Mouse (Mus musculus) kidney, adult 2 months (tissue): ENCODE data around the gene Mapkapk5. TPM values are rescaled to one million over a fixed set of nuclear protein-coding genes. Genes with fewer than 3 reads are reported as not detected.

ENCODE experiments used
- DNase-seq: peaks from one replicate; pipeline ENCODE4 v3.0.0; 2021
- H3K27ac ChIP-seq: fragments of 200-500 bp; 2 replicates; pipeline ENCODE4 v1.5.1; 2012; ENCODE audit warnings: low read depth, low read length, control low read depth, inconsistent platforms; ENCODE audit not compliant: insufficient read depth
- H3K27me3 ChIP-seq: fragments of 200-500 bp; replicated peaks from 2 replicates; pipeline ENCODE4 v1.6.1; 2012; ENCODE audit warnings: mild to moderate bottlenecking, moderate library complexity, low read length, inconsistent platforms; ENCODE audit not compliant: control insufficient read depth, insufficient read depth
- H3K36me3 ChIP-seq: fragments of 200-500 bp; 2 replicates; pipeline ENCODE4 v1.6.1; 2012; ENCODE audit warnings: mild to moderate bottlenecking, moderate library complexity, low read length, inconsistent platforms; ENCODE audit not compliant: control insufficient read depth, insufficient read depth
- H3K4me1 ChIP-seq: fragments of 200-500 bp; 2 replicates; pipeline ENCODE4 v1.6.1; 2011; ENCODE audit warnings: low read length; ENCODE audit not compliant: control insufficient read depth, insufficient read depth
- H3K4me3 ChIP-seq: fragments of 200-500 bp; 2 replicates; pipeline ENCODE4 v1.5.1; 2011; ENCODE audit warnings: mild to moderate bottlenecking, low read depth, low read length, control low read depth; ENCODE audit not compliant: insufficient read depth
- CTCF ChIP-seq: fragments of 200-500 bp; conservative IDR thresholded peaks from 2 replicates; pipeline ENCODE4 v1.5.1; 2011; ENCODE audit warnings: low read depth, mild to moderate bottlenecking, control low read depth, low read length, moderate library complexity, mixed read lengths; ENCODE audit not compliant: insufficient read depth, insufficient read length
- POLR2A ChIP-seq: fragments of 200-500 bp; IDR thresholded peaks from one replicate; pipeline ENCODE4 v1.6.1; 2011; ENCODE audit warnings: low read depth, low read length, control low read depth
- WGBS: fragments of 180-500 bp; shearing (Covaris S2); methylation state at CpG from one replicate; pipeline ENCODE4 v1.1.7; 2018; 5-methylcytosine and 5-hydroxymethylcytosine counted together
- polyA plus RNA-seq: library from polyadenylated mRNA; depleted of rRNA; stranded (reverse); fragments of >200 nt; gene quantifications from 2 replicates; pipeline ENCODE4 v1.2.3, GENCODE M21; 2012

Mapkapk5 gene
- polyA plus RNA-seq, 1 experiment: 36.6 TPM

DNA sequence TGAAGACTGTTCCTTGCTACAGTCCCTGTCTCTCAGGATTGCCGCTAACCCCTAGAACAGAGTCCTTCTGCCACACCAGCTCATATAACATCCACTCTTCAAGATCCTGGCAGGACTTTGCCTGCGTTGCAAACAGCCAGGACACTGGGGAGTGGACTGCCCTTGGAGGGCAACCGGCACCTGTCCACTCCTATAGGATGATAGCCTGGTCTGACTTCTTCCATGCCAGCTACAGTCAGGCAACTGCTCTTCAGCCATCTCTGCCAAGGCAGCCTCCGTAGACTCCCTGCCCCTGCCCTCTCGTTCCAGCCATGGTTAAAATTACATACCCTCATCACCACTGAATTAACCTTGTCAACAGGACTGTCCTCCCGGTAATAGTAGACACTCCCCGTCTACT is 3.5 kb upstream of the Mapkapk5 start:
- Histone ChIP-seq H3K27me3 (no peaks in the 10 kb centered on the region), H3K27ac (no peak overlapping the region), H3K4me3 (no peak overlapping the region), H3K36me3 (no peaks in the 10 kb centered on the region), H3K4me1 (peaks cover 5% of the 10 kb centered on the region)
- DNase-seq: peak; percentile 34
- WGBS: 40% methylated on average over 7 of the region's 7 CpGs
- TF ChIP-seq CTCF (no peak), POLR2A (no peak)

DNA sequence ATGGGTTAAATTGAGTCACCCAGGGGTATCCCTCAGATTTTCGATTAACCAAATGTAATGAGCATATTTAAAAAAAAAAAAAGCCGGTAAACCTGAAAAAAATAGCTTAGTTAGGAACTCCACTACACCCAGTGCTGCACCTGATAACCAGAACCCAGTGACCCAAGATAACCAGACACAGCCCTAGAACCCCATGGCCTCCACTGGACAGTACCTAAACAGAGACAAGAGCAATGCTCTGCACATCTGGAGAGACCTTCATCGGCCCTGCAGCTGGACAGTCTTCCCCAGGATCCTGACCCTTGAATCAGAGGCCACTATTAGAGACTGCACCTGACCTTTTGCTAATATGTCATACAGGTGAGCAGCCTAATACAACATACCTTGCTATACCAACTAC is 1.4 kb upstream of the Mapkapk5 start:
- no peak for TF ChIP-seq CTCF
- TF ChIP-seq POLR2A: no peak
- Histone ChIP-seq H3K27ac (no peak overlapping the region), H3K36me3 (no peaks in the 10 kb centered on the region), H3K4me3 (no peak overlapping the region), H3K4me1 (peaks cover 13% of the 10 kb centered on the region), H3K27me3 (no peaks in the 10 kb centered on the region)
- DNase-seq: no peak
- WGBS: 66% methylated on average over 3 of the region's 3 CpGs

- Histone ChIP-seq H3K36me3 (no peaks in the 10 kb centered on the region), H3K4me3 (peak overlapping the region; percentile 66), H3K4me1 (peaks cover 13% of the 10 kb centered on the region), H3K27me3 (no peaks in the 10 kb centered on the region), H3K27ac (no peak overlapping the region)
- 15% methylated on average over 6 of the region's 6 CpGs for WGBS
- TF ChIP-seq POLR2A (no peak), CTCF (peak; percentile 78)
- DNase-seq: peak; percentile 73
Observed at GRCm38 (mm10) chr5:121546530-121546895, 808 bp upstream of the Mapkapk5 start.

DNA sequence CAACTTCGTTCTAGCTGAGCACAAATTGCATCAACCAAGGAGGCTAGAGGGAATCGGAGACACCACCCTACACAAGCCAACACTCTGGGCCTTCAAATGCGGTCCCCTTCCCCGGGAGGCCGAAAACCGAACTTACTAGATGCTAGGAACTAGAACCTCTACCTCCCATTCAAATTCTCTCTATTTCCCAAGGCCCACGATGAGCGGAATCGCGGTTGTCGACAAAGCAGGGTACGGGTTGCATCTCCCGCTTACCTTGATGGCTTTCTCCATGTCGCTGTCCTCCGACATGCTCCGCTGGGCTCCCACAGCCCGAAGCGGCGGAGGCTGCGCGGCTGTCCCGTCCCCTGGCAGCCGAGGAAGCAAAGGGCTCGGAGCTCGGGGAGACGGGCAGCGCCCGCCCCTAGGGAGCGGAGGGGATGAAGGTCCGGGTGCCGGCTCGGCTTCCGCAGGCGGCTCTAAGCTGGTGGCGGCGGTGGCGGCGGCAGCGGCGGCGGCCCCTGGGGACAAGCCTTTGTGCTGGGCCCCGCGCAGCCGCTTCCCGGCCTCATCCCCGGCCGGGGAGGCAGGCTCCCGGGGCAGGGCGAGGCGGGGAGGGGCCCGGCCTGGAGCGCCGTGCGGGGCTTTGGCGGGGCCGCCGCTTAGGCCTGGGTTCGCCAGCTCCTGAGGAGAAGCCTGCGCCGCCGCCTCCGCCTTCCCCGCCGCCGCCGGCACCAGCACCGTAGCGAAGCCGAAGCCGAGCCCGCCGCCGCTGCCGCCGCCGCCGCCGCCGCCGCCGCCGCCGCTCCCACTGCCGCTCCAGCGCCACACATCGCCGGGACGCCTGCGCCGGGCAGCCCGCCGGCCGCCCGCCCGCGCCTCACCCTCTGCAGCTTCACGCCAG is 554 bp downstream of the Mapkapk5 start, which contains the start of the genes Adam1a and Gm42878:
TSS of gene Adam1a (minus strand) at position 573 of the 883 bp plus-strand sequence.
TSS of gene Gm42878 (minus strand) at position 573 of the 883 bp plus-strand sequence.
- Histone ChIP-seq H3K4me3 (peak within 1 kb of the TSS; percentile 66), H3K36me3 (no peaks in the 10 kb centered on the region), H3K27me3 (no peaks in the 10 kb centered on the region), H3K4me1 (peaks cover 13% of the 10 kb centered on the region), H3K27ac (peak within 1 kb of the TSS; percentile 68)
- 2% methylated on average over 84 of the region's 97 CpGs for WGBS
- DNase-seq: peak; percentile 40
- no peak for TF ChIP-seq POLR2A
- TF ChIP-seq CTCF: no peak

- DNase-seq: no peak
- H3K27me3 ChIP-seq: no peaks in the 10 kb centered on the region
- H3K4me1 ChIP-seq: peaks cover 13% of the 10 kb centered on the region
- H3K27ac ChIP-seq: no peak overlapping the region
- 55% methylated on average over 3 of the region's 3 CpGs for WGBS
- no peaks in the 10 kb centered on the region for H3K36me3 ChIP-seq
- TF ChIP-seq POLR2A (no peak), CTCF (no peak)
- H3K4me3 ChIP-seq: no peak overlapping the region
Observed at GRCm38 (mm10) chr5:121543370-121543769, 2.3 kb downstream of the Mapkapk5 start.

DNA sequence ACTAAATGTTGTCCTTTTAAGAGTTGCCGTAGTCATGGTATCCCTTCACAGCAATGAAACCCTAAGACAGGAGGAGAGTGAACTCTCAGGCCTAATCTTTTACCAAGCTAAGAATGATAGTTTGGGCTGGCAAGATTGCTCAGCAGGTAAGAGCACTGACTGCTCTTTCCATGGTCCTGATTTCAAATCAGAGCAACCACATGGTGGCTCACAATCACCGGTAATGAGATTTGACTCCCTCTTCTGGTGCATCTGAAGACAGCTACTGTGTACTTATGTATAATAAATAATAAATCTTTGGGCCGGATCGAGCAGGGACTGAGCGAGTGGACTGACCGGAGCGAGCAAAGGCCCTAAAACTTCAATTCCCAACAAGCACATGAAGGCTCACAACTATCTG is 4.5 kb downstream of the Mapkapk5 start:
- WGBS: 48% methylated on average over 7 of the region's 7 CpGs
- Histone ChIP-seq H3K4me1 (peaks cover 15% of the 10 kb centered on the region), H3K27me3 (no peaks in the 10 kb centered on the region), H3K27ac (no peak overlapping the region), H3K36me3 (0 out of 2 replicates have a peak, but pooled peaks cover 2% of the 10 kb centered on the region), H3K4me3 (no peak overlapping the region)
- DNase-seq: no peak
- no peak for TF ChIP-seq POLR2A
- TF ChIP-seq CTCF: no peak

DNA sequence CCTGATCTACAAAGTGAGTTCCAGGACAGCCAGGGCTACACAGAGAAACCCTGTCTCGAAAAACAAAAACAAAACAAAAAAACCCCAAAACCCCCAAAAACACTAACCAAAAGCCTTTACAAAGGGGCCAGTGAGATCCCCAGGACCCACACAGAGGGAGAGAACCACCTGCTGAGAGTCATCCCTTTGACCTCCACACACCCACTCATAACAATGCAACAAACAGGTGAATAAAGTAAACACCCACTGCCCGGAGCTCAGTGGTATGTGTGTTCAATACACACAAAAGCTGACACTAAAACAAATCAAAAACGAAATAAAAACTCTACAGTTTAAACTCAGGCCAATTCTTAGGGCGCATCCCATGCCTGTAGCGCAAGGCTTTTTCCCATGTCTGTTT is 5.6 kb downstream of the Mapkapk5 start:
- H3K27me3 ChIP-seq: no peaks in the 10 kb centered on the region
- no peak for TF ChIP-seq POLR2A
- TF ChIP-seq CTCF: no peak
- no peak for DNase-seq
- peaks cover 15% of the 10 kb centered on the region for H3K4me1 ChIP-seq
- H3K4me3 ChIP-seq: no peak overlapping the region
- 93% methylated on average over 5 of the region's 5 CpGs for WGBS
- 0 out of 2 replicates have a peak, but pooled peaks cover 2% of the 10 kb centered on the region for H3K36me3 ChIP-seq
- H3K27ac ChIP-seq: no peak overlapping the region
